Mouse (Mus musculus) midbrain, postnatal 0 days (tissue): ENCODE measurements around the gene Atp11c. TPM values are rescaled to one million over a fixed set of nuclear protein-coding genes. Genes with fewer than 3 reads are reported as not detected.

Experiments
- ATAC-seq: fragments of 200-750 bp; cut with Nextera tagmentation; 2 replicates; pipeline ENCODE4 v1.8.0; 2017; ENCODE audit warnings: moderate number of reproducible peaks, mild to moderate bottlenecking, moderate TSS enrichment, moderate library complexity; ENCODE audit not compliant: low FRiP score
- DNase-seq: peaks from one replicate; pipeline ENCODE4 v3.0.0-alpha.2; 2015; ENCODE audit warnings: low spot score
- H3K27ac ChIP-seq: fragments of 300-500 bp; sonication (generic); 2 replicates; pipeline ENCODE4 v1.5.1; 2014; ENCODE audit warnings: low read depth, mild to moderate bottlenecking, low read length, mixed read lengths
- H3K27me3 ChIP-seq: fragments of 300-500 bp; sonication (generic); 2 replicates; pipeline ENCODE4 v1.6.1; 2014; ENCODE audit warnings: low read length, control low read depth, mixed read lengths; ENCODE audit not compliant: insufficient read depth
- H3K36me3 ChIP-seq: fragments of 300-500 bp; sonication (generic); 2 replicates; pipeline ENCODE4 v1.6.1; 2014; ENCODE audit warnings: low read length, control low read depth, mixed read lengths; ENCODE audit not compliant: insufficient read depth
- H3K4me1 ChIP-seq: fragments of 300-500 bp; sonication (generic); 2 replicates; pipeline ENCODE4 v1.6.1; 2014; ENCODE audit warnings: mild to moderate bottlenecking, control low read depth, antibody characterized with exemption, low read length, mixed read lengths; ENCODE audit not compliant: insufficient read depth
- H3K4me2 ChIP-seq: fragments of 300-500 bp; sonication (generic); 2 replicates; pipeline ENCODE4 v1.6.1; 2014; ENCODE audit warnings: low read depth, mild to moderate bottlenecking, low read length, mixed read lengths; ENCODE audit not compliant: poor library complexity, severe bottlenecking
- H3K4me3 ChIP-seq: fragments of 300-500 bp; sonication (generic); 2 replicates; pipeline ENCODE4 v1.5.1; 2014; ENCODE audit warnings: low read depth, mild to moderate bottlenecking, low read length, moderate library complexity
- H3K9ac ChIP-seq: fragments of 300-500 bp; sonication (generic); replicated peaks from 2 replicates; pipeline ENCODE4 v1.6.1; 2014; ENCODE audit warnings: mild to moderate bottlenecking, low read length, moderate library complexity, mixed read lengths; ENCODE audit not compliant: poor library complexity, severe bottlenecking
- H3K9me3 ChIP-seq: fragments of 300-500 bp; sonication (generic); 2 replicates; pipeline ENCODE4 v1.6.1; 2016; ENCODE audit warnings: low read length, control low read depth
- CTCF ChIP-seq: IDR thresholded peaks from 2 replicates; pipeline ENCODE4 v1.5.1; 2016; ENCODE audit warnings: antibody characterized with exemption, mild to moderate bottlenecking
- WGBS: fragments of 180-500 bp; shearing (Covaris S2); extraction: QIAGEN DNeasy Blood & Tissue Kit; methylation state at CpG from one replicate; pipeline ENCODE4 v1.1.7; 2014; 5-methylcytosine and 5-hydroxymethylcytosine counted together
- polyA plus RNA-seq: library from polyadenylated mRNA; unstranded; fragments of >200 nt; fragmentation: Nextera tagmentation; extraction: Ambion mirVana; gene quantifications from 2 replicates; pipeline ENCODE4 v1.2.1, GENCODE M21; 2015
- total RNA-seq: library from RNA; depleted of rRNA; stranded (reverse); fragments of >200 nt; gene quantifications from 2 replicates; pipeline ENCODE4 v1.2.3, GENCODE M21; 2014

Atp11c gene
- total and polyA plus RNA-seq, 2 experiments from 2014 or later: 6.0 to 20.3 TPM

- Histone ChIP-seq H3K4me1 (no peaks in the 10 kb centered on the region), H3K9ac (no peak overlapping the region), H3K27ac (no peak overlapping the region), H3K36me3 (no peaks in the 10 kb centered on the region), H3K4me2 (no peak overlapping the region), H3K27me3 (no peaks in the 10 kb centered on the region), H3K4me3 (no peak overlapping the region), H3K9me3 (no peaks in the 10 kb centered on the region)
- TF ChIP-seq CTCF: peak; percentile 66
- DNase-seq (peak; percentile 26), ATAC-seq (no peak)
These were observed 88.5 kb downstream of the Atp11c start for GRCm38 (mm10) chrX:60503995-60504394.

- H3K9me3 ChIP-seq: no peaks in the 10 kb centered on the region
- DNase-seq (no peak), ATAC-seq (no peak)
- no peak overlapping the region for H3K9ac ChIP-seq
- no peaks in the 10 kb centered on the region for H3K4me1 ChIP-seq
- no peaks in the 10 kb centered on the region for H3K27me3 ChIP-seq
- TF ChIP-seq CTCF: no peak
- H3K27ac ChIP-seq: no peak overlapping the region
- WGBS: 33% methylated on average over 1 of the region's 1 CpGs
- no peak overlapping the region for H3K4me3 ChIP-seq
- H3K36me3 ChIP-seq: no peaks in the 10 kb centered on the region
- H3K4me2 ChIP-seq: no peak overlapping the region
These were observed 94.7 kb downstream of the Atp11c start for GRCm38 (mm10) chrX:60497750-60498149.

- Histone ChIP-seq H3K27ac (no peak overlapping the region), H3K36me3 (no peaks in the 10 kb centered on the region), H3K4me3 (no peak overlapping the region), H3K9ac (no peak overlapping the region), H3K27me3 (no peaks in the 10 kb centered on the region), H3K4me1 (no peaks in the 10 kb centered on the region), H3K4me2 (no peak overlapping the region), H3K9me3 (no peaks in the 10 kb centered on the region)
- ATAC-seq (no peak), DNase-seq (peak; percentile 26)
- TF ChIP-seq CTCF: peak; percentile 63
These were observed 97.2 kb downstream of the Atp11c start for GRCm38 (mm10) chrX:60495308-60495707.

- Histone ChIP-seq H3K9ac (no peak overlapping the region), H3K4me2 (no peak overlapping the region), H3K27ac (no peak overlapping the region), H3K36me3 (no peaks in the 10 kb centered on the region), H3K4me1 (no peaks in the 10 kb centered on the region), H3K27me3 (no peaks in the 10 kb centered on the region), H3K9me3 (no peaks in the 10 kb centered on the region), H3K4me3 (no peak overlapping the region)
- no peak for ATAC-seq
- 15% methylated on average over 2 of the region's 2 CpGs for WGBS
- TF ChIP-seq CTCF: peak; percentile 61
- DNase-seq: peak; percentile 1
These were observed 128.7 kb downstream of the Atp11c start for GRCm38 (mm10) chrX:60463786-60464185.

GRCm38 (mm10) chrX:60414563-60415111 is 177.9 kb downstream of the Atp11c start:
- no peak for ATAC-seq
- Histone ChIP-seq H3K9me3 (no peaks in the 10 kb centered on the region), H3K27ac (no peak overlapping the region), H3K4me2 (no peak overlapping the region), H3K36me3 (no peaks in the 10 kb centered on the region), H3K4me3 (no peak overlapping the region), H3K9ac (no peak overlapping the region), H3K27me3 (no peaks in the 10 kb centered on the region), H3K4me1 (no peaks in the 10 kb centered on the region)
- no peak for DNase-seq
- WGBS: 43% methylated on average over 4 of the region's 4 CpGs
- no peak for TF ChIP-seq CTCF

GRCm38 (mm10) chrX:60405681-60406080 is 186.8 kb downstream of the Atp11c start:
- H3K4me3 ChIP-seq: no peak overlapping the region
- no peak for DNase-seq
- ATAC-seq: no peak
- no peak overlapping the region for H3K4me2 ChIP-seq
- H3K9me3 ChIP-seq: no peaks in the 10 kb centered on the region
- no peaks in the 10 kb centered on the region for H3K4me1 ChIP-seq
- H3K27ac ChIP-seq: no peak overlapping the region
- H3K9ac ChIP-seq: no peak overlapping the region
- no peaks in the 10 kb centered on the region for H3K27me3 ChIP-seq
- 56% methylated on average over 4 of the region's 4 CpGs for WGBS
- no peak for TF ChIP-seq CTCF
- H3K36me3 ChIP-seq: no peaks in the 10 kb centered on the region
